Mouse (Mus musculus) bone marrow, adult 2 months (tissue): ENCODE measurements around the gene Pip5k1c.

ENCODE experiments used
- CTCF ChIP-seq: fragments of 200-500 bp; IDR thresholded peaks from 2 replicates; pipeline ENCODE4 v1.5.1; 2011; ENCODE audit warnings: low read length, control low read depth; ENCODE audit not compliant: control insufficient read depth, insufficient read depth
- POLR2A ChIP-seq: fragments of 200-500 bp; IDR thresholded peaks from 2 replicates; pipeline ENCODE4 v1.6.1; 2011; ENCODE audit warnings: low read depth, mild to moderate bottlenecking, control low read depth, low read length, borderline replicate concordance; ENCODE audit not compliant: control insufficient read depth

GRCm38 (mm10) chr10:81367207-81367495, 74.4 kb downstream of the Pip5k1c start:
- TF ChIP-seq CTCF: no peak
- TF ChIP-seq POLR2A: no peak
